Mouse (Mus musculus) T-helper 1 cell (primary cell): ENCODE data around the gene Gps2.
"Not testable (repeated sequence)": the region's sequence is repeated elsewhere in the genome, so short reads cannot be mapped to it uniquely, and the experiment has no call there.

Experiments
- in situ Hi-C: fragments of 300-600 bp; cut with MboI, MseI; formaldehyde crosslinking; loops from one replicate; pipeline ENCODE4 v1.15.1; 2025; ENCODE audit warnings: high pct_unique_total_duplicates

Gps2 gene

DNA sequence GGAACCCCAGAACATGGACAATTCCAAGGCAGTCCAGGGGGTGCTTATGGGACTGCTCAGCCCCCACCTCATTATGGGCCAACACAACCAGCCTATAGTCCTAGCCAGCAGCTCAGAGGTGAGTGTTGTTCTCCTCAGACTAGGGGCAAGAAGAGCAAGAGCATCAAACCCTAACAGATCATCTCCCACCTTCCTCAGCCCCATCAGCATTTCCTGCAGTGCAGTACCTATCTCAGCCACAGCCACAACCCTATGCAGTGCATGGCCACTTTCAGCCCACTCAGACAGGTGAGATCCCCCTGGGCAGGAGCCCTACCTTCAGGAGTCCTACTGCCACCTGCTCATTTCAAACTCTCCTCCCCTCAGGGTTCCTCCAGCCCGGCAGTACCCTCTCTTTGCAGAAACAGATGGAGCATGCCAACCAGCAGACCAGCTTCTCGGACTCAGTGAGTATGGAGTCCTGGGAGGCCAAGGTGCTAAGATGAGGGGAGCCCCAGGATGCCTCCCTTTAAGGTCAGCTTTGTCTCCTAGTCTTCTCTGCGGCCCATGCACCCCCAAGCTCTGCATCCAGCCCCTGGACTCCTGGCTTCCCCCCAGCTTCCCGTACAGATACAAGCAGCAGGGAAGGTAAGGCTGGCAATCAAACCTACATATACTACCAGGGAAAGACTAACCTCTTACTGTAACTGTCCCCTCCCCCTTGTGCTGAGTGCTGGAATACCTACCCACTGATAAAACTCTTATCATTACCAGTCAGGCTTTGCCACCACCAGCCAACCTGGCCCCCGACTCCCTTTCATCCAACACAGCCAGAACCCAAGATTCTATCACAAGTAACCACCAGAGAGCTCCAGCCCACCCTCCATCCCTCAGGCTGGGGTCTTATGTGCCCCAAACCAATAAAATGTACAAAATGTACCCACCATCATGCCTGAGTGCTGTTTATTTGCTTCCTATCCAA lies 2.3 kb downstream of the Gps2 start:
- in situ Hi-C loops: no loop called here

- in situ Hi-C loops: not testable (repeated sequence)
Measured at GRCm38 (mm10) chr11:69916652-69917378, 3.1 kb downstream of the Gps2 start.

GRCm38 (mm10) chr11:69917379-69917948 lies 3.8 kb downstream of the Gps2 start:
- in situ Hi-C loops: no loop called here

GRCm38 (mm10) chr11:69918118-69918517 lies 4.4 kb downstream of the Gps2 start:
- in situ Hi-C loops: no loop called here

DNA sequence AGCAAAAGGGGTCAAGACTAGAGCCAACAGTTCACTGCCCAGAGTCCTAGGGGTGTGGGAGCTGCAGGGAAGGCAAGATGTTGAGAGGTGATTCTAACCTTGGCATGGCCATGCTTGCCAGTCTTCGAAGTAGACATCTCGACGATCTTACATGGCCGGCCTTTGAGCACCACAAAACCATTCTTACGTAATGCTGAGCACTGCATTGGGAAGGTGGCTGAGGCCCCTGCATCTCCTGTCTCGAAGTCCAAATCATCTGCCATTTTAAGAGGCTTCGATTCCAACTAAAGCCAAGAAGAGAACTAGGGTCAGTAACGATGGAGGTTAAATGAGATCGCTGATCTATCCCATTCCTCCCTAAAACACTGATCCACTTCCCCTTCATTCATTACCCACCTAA lies 5.4 kb downstream of the Gps2 start:
- in situ Hi-C loops: no loop called here

- in situ Hi-C loops: no loop called here
Measured at GRCm38 (mm10) chr11:69919661-69920265, 6.1 kb downstream of the Gps2 start.

- in situ Hi-C loops: no loop called here
Measured at GRCm38 (mm10) chr11:69920266-69921031, 6.8 kb downstream of the Gps2 start.

- in situ Hi-C loops: no loop called here
Measured at GRCm38 (mm10) chr11:69921114-69922011, 7.7 kb downstream of the Gps2 start, which contains the start of gene Eif5a. Gene Eif5a, minus strand, starts transcription at chr11:69921958.

DNA sequence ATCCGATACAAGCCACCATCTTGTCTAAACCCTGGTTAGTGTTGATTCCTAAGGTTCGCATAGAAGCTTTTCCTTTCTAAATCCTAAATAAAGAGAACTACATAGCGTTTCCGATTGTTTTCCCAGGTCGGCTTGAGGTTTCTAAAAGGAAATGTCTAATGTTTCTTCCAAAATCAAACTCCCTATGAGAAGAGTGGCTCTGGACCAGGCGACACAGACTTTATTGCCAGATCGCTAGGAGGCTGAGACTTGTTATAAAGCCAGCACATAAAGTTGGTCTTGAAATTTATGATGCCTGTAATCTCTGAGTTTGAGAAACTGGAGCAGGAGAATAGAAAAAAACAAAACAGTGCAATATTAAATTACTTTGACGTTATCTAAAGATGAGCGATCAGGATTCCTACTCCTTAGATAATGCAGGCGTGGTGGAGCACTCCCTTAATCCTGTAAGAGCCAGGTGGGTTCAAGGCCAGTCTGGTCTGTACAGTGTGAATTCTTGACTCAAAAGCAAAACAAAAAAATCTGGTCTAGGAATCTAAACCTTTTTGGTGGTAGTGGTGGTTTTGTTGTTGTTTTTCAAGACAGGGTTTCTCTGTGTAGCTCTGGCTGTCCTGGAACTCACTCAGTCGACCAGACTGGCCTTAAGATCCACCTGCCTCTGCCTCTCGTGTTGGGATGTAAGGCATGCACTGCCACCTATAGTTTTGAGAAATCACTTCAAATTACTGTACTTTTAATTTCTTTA lies 8.5 kb downstream of the Gps2 start:
- in situ Hi-C loops: no loop called here

DNA sequence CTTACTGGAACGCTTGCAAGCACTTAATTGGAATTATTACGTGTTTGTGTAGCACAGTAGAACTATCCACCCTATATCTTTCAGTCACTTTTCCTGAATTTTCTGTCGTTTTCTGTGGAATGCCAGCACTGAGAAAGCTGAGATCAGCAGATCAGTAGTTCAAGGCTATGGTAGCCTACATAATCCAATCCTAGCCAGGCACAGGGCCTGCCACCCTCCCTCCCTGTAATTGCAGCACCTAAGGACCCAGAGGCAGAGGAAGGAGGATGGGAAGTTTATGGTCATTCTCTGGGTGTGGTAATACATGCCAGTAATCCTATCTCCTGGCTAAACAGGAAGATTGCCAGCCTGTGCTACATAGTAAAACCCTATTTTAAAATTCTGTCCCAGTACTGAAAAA lies 9.1 kb downstream of the Gps2 start:
- in situ Hi-C loops: no loop called here

GRCm38 (mm10) chr11:69927501-69927900 lies 13.8 kb downstream of the Gps2 start:
- in situ Hi-C loops: no loop called here

- in situ Hi-C loops: no loop called here
Measured at GRCm38 (mm10) chr11:69929712-69930111, 16.0 kb downstream of the Gps2 start.

DNA sequence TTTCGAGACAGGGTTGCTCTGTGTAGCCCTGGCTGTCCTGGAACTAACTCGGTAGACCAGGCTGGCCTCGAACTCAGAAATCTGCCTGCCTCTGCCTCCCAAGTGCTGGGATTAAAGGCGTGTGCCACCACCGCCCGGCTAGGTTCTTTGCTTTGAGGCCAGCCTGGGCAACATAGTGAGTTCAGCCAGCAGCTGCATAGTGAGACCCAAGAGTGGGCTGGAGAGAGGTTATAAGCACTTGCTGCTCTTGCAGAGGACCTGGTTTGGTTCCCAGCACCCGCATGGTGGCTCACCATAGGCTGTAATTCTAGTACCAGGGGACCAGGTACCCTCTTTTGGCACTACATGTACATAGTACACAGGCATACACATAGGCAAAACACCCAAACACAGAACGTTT lies 16.5 kb downstream of the Gps2 start:
- in situ Hi-C loops: not testable (repeated sequence)

DNA sequence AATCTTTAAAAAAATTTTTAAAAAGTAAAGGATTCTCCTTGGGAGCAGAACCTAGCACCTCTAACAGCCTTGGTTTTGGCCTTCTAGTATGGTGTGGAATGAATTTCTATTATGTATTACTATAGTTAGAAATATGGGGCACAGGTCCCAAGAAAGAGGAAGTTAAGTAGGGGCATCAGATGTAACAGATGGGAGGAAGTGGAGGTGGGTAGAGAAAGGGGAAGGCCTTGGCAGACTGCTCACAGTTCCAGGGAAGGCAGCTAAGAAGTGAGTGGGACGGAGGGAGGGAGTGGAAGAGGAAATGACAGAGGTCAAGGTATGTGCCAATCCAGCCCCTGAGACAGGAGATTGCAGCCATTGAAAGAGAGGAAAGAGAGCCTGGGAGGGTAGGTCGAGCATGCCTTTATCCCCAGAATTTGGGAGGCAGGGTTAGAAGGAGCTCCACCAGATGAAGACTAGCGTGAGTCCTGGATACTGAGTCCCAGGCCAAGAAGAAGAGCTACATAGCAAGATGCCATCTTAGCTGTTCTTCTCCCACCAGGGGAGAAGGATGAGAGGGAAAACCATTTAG lies 17.4 kb downstream of the Gps2 start:
- in situ Hi-C loops: no loop called here

DNA sequence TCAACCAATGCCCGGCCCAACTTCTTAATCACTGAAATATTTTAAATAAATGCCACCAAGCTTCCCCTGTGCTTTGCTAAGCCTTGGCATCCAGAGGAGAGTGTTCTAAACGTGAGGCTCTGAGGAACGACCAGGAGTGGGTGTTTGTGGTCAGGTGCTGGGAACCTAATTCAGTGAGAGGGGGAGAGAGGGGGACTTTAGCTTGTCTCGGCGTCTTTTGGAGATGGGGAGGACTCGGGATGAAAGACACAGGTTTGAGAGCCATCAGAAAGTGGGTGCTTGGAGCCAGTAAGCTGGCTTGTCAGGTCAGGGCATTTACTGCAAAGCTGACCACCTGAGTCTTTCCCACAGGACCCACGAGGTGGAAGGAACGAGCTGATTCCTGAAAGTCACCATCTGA lies 18.1 kb downstream of the Gps2 start:
- in situ Hi-C loops: no loop called here

DNA sequence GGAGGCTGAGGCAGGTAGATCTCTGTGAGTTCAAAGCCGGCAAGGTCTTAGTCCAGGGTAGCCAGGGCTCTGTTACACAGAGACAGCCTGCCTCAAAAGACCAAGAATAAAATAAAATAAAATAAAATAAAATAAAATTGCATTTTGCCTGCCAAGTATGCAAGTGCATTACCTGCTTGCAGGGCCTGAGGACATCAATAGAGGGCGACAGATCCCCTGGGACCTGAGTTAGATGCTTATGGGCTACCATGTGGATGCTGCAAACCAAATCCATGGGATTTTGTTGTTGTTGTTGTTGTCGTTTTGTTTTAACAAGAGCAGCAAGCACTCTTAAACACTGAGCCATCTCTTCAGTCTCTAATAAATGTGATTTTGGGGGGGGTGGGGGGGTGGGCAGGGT lies 18.6 kb downstream of the Gps2 start:
- in situ Hi-C loops: no loop called here

DNA sequence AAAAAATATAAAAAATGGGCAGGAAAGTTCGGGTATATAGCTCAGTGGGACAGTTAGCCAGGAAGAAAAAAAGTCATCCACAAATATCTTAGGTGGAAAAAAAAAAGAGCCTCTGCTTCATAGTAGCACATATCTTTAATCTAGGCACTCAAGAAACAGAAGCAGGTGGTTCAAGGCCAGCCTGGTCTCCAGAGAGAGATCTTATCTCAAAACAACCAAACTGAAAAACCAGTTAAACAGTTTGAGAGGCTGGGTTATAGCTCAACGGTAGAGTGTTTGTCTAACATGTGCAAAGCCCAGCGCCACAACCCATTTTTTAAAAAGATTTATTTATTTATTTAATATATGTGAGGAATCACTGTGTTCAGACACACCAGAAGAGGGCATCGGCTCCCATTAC lies 19.4 kb downstream of the Gps2 start:
- in situ Hi-C loops: no loop called here

- in situ Hi-C loops: no loop called here
Measured at GRCm38 (mm10) chr11:69934169-69934568, 20.5 kb downstream of the Gps2 start.

DNA sequence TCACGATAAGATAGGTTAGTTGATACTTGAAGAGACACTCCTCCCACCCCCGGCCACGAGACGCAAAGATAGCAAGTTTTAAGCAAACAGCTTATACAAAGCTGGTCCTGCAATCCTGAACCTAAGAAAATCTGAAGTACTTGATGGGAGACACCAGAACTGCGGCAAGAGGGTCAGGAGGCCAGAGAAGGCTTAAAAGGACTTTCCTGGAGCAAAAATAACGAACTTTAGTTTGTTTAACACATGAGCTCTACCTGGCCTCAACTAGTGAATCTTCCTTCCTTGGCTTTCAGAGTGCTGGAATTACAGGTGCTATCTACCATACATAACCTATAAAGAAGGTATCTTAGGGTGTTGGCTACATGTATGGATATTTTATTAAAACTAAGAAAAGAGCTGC lies 21.0 kb downstream of the Gps2 start:
- in situ Hi-C loops: no loop called here
